Mouse (Mus musculus): ENCODE measurements around the gene Vgll4.

- TF ChIP-seq ZC3H11A (IDR thresholded peaks at IDR 0.05; ENCODE audit: low read depth, low read length) (no peak), POLR2A (IDR thresholded peaks at IDR 0.05; ENCODE audit: low read depth, low read length) (no peak), EP300 (IDR thresholded peaks at IDR 0.05; ENCODE audit: low read length) (no peak), SMC3 (IDR thresholded peaks at IDR 0.05; ENCODE audit: low read depth, low read length) (no peak), TCF12 (IDR thresholded peaks at IDR 0.05; ENCODE audit: low read depth, low read length) (no peak)
Measured at GRCm38 (mm10) chr6:114915915-114916714, 53.7 kb downstream of the Vgll4 start.

Data from CH12.LX (cell line).